Mouse (Mus musculus): ENCODE results near the gene Lrrc17. TPM values are rescaled to one million over a fixed set of nuclear protein-coding genes. Genes with fewer than 3 reads are reported as not detected.

The Lrrc17 gene
- 0.18 and 0.22 TPM in 2 replicates for polyA plus RNA-seq (2012; rRNA removed)

DNA sequence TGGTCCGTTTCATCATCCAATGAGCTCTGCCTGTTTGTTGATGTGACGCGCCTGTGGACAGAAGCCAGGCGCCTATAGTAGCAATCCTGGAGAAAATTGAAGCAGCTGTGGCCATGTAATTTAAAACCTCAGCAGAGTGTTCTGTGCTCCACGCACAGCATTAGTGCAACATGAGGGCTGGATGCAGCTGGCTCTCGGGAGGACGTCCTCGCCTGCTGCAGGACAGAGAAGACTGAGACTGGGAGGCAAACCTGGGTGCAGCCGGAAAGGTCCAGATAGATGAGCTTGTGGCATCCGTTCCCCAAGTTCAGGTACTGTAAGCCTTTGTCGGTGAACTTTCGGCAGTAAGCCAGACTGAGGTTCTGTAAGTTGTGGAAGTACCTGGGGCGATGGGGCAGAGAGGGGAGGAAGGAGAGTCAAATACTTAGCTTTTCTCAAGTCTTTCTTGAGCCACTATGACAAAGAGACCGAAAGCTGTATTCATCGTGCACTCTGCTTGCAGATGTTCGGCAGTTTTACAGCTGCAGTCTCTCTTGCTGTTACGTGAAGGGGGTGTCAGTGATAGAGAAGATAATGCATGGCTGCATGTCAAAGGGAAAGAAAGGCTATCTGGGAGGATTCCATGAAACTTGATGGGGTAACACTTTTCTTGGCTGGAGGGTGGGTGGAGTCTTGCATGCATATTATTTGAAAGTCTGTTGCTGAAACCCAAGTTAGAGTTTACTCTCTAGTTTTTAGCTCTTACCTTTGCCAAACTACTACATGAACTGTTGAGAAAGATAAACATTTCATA, at the start of gene Lrrc17:
Gene Lrrc17 (plus strand): TSS at position 151 of the 793 bp plus-strand sequence.
- no peak within 1 kb of the TSS for H3K27ac ChIP-seq (ENCODE audit: insufficient read depth, low read length)
- WGBS, result 51% methylated on average over 17 of the region's 17 CpGs
- no peaks in the 10 kb centered on the region for H3K4me1 ChIP-seq (ENCODE audit: control insufficient read depth, insufficient read depth, low read length)
- no peak for TF ChIP-seq POLR2A (IDR thresholded peaks at IDR 0.05; ENCODE audit: borderline replicate concordance, insufficient read depth, low read length)
- no peak for TF ChIP-seq CTCF (IDR thresholded peaks at IDR 0.05; ENCODE audit: borderline replicate concordance, insufficient read depth, low read depth, low read length)
- no peak for DNase-seq
- no peak within 1 kb of the TSS for H3K4me3 ChIP-seq (replicated peaks; ENCODE audit: insufficient read depth, low read depth, low read length)
- H3K27me3 ChIP-seq (ENCODE audit: control insufficient read depth, insufficient read depth, low read length), result no peaks in the 10 kb centered on the region

GRCm38 (mm10) chr5:21494781-21495180, 48.6 kb upstream of the Lrrc17 start:
- no peaks in the 10 kb centered on the region for H3K27me3 ChIP-seq (ENCODE audit: control insufficient read depth, insufficient read depth, low read length)
- 80% methylated on average over 3 of the region's 3 CpGs for WGBS
- DNase-seq, result no peak
- H3K4me1 ChIP-seq (ENCODE audit: control insufficient read depth, insufficient read depth, low read length), result no peaks in the 10 kb centered on the region
- no peak for TF ChIP-seq POLR2A (IDR thresholded peaks at IDR 0.05; ENCODE audit: borderline replicate concordance, insufficient read depth, low read length)
- TF ChIP-seq CTCF (IDR thresholded peaks at IDR 0.05; ENCODE audit: borderline replicate concordance, insufficient read depth, low read depth, low read length), result no peak
- H3K27ac ChIP-seq (ENCODE audit: insufficient read depth, low read length), result no peak overlapping the region
- H3K4me3 ChIP-seq (replicated peaks; ENCODE audit: insufficient read depth, low read depth, low read length), result no peak overlapping the region

GRCm38 (mm10) chr5:21496321-21496720, 47.0 kb upstream of the Lrrc17 start:
- DNase-seq, result no peak
- no peak overlapping the region for H3K4me3 ChIP-seq (replicated peaks; ENCODE audit: insufficient read depth, low read depth, low read length)
- no peaks in the 10 kb centered on the region for H3K27me3 ChIP-seq (ENCODE audit: control insufficient read depth, insufficient read depth, low read length)
- no peaks in the 10 kb centered on the region for H3K4me1 ChIP-seq (ENCODE audit: control insufficient read depth, insufficient read depth, low read length)
- no peak overlapping the region for H3K27ac ChIP-seq (ENCODE audit: insufficient read depth, low read length)
- TF ChIP-seq CTCF (IDR thresholded peaks at IDR 0.05; ENCODE audit: borderline replicate concordance, insufficient read depth, low read depth, low read length) (no peak), POLR2A (IDR thresholded peaks at IDR 0.05; ENCODE audit: borderline replicate concordance, insufficient read depth, low read length) (no peak)
- WGBS, result 18% methylated on average over 6 of the region's 6 CpGs

GRCm38 (mm10) chr5:21496881-21497280, 46.5 kb upstream of the Lrrc17 start:
- DNase-seq, result no peak
- TF ChIP-seq CTCF (IDR thresholded peaks at IDR 0.05; ENCODE audit: borderline replicate concordance, insufficient read depth, low read depth, low read length), result no peak
- no peak for TF ChIP-seq POLR2A (IDR thresholded peaks at IDR 0.05; ENCODE audit: borderline replicate concordance, insufficient read depth, low read length)
- Histone ChIP-seq H3K27me3 (ENCODE audit: control insufficient read depth, insufficient read depth, low read length) (no peaks in the 10 kb centered on the region), H3K4me3 (replicated peaks; ENCODE audit: insufficient read depth, low read depth, low read length) (no peak overlapping the region), H3K4me1 (ENCODE audit: control insufficient read depth, insufficient read depth, low read length) (no peaks in the 10 kb centered on the region), H3K27ac (ENCODE audit: insufficient read depth, low read length) (no peak overlapping the region)
- 16% methylated on average over 3 of the region's 3 CpGs for WGBS

- DNase-seq, result no peak
- H3K27ac ChIP-seq (ENCODE audit: insufficient read depth, low read length), result no peak overlapping the region
- H3K4me3 ChIP-seq (replicated peaks; ENCODE audit: insufficient read depth, low read depth, low read length), result no peak overlapping the region
- TF ChIP-seq POLR2A (IDR thresholded peaks at IDR 0.05; ENCODE audit: borderline replicate concordance, insufficient read depth, low read length), result no peak
- no peak for TF ChIP-seq CTCF (IDR thresholded peaks at IDR 0.05; ENCODE audit: borderline replicate concordance, insufficient read depth, low read depth, low read length)
- H3K27me3 ChIP-seq (ENCODE audit: control insufficient read depth, insufficient read depth, low read length), result no peaks in the 10 kb centered on the region
- no peaks in the 10 kb centered on the region for H3K4me1 ChIP-seq (ENCODE audit: control insufficient read depth, insufficient read depth, low read length)
- WGBS, result over 99% methylated on average over 2 of the region's 2 CpGs
Measured at GRCm38 (mm10) chr5:21498490-21498889, 44.9 kb upstream of the Lrrc17 start.

GRCm38 (mm10) chr5:21498925-21499324, 44.4 kb upstream of the Lrrc17 start:
- no peak for TF ChIP-seq CTCF (IDR thresholded peaks at IDR 0.05; ENCODE audit: borderline replicate concordance, insufficient read depth, low read depth, low read length)
- no peak for TF ChIP-seq POLR2A (IDR thresholded peaks at IDR 0.05; ENCODE audit: borderline replicate concordance, insufficient read depth, low read length)
- Histone ChIP-seq H3K4me3 (replicated peaks; ENCODE audit: insufficient read depth, low read depth, low read length) (no peak overlapping the region), H3K4me1 (ENCODE audit: control insufficient read depth, insufficient read depth, low read length) (no peaks in the 10 kb centered on the region), H3K27me3 (ENCODE audit: control insufficient read depth, insufficient read depth, low read length) (no peaks in the 10 kb centered on the region), H3K27ac (ENCODE audit: insufficient read depth, low read length) (no peak overlapping the region)
- no peak for DNase-seq
- 73% methylated on average over 11 of the region's 11 CpGs for WGBS

DNA sequence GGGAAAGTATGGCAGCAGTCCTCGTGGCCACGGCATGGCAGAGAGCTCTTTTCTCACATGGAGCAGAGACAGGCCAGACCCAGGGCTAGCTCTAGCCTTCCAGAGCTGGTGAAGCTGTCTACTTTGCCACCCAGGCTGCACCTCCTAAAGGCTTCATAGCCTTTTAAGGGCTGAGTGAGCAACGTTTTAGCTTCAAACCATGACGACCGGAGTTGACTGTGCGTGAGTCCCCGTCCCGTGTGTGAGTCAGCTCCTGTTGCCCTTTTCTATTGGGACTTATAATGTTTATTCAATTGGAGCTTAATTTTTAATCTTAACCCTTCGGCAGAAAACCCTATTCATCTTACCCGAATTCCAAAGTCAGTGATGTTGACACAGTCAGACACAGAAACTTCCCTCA, 43.2 kb upstream of the Lrrc17 start:
- H3K27ac ChIP-seq (ENCODE audit: insufficient read depth, low read length), result no peak overlapping the region
- no peaks in the 10 kb centered on the region for H3K27me3 ChIP-seq (ENCODE audit: control insufficient read depth, insufficient read depth, low read length)
- H3K4me1 ChIP-seq (ENCODE audit: control insufficient read depth, insufficient read depth, low read length), result no peaks in the 10 kb centered on the region
- DNase-seq, result no peak
- no peak overlapping the region for H3K4me3 ChIP-seq (replicated peaks; ENCODE audit: insufficient read depth, low read depth, low read length)
- 80% methylated on average over 10 of the region's 10 CpGs for WGBS
- TF ChIP-seq POLR2A (IDR thresholded peaks at IDR 0.05; ENCODE audit: borderline replicate concordance, insufficient read depth, low read length) (no peak), CTCF (IDR thresholded peaks at IDR 0.05; ENCODE audit: borderline replicate concordance, insufficient read depth, low read depth, low read length) (no peak)

DNA sequence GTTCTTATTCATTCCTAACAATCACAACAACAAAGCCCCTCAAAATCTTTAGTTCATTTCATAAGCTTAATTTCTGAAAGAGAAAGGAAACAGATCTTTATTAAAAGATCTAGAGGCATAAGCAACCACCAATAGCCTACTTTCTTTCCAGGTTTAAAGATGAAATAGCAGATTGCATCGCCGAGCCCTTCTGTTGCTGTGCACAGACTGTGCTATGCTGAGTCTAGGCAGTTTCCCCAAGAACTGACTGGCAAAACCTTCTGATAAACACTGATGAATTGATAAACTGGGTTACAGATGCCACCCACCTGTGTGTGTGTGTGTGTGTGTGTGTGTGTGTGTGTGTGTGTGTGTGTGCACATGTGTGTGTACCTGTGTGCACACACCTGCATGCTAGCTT, 42.4 kb upstream of the Lrrc17 start:
- H3K4me3 ChIP-seq (replicated peaks; ENCODE audit: insufficient read depth, low read depth, low read length), result no peak overlapping the region
- 89% methylated on average over 2 of the region's 2 CpGs for WGBS
- no peaks in the 10 kb centered on the region for H3K27me3 ChIP-seq (ENCODE audit: control insufficient read depth, insufficient read depth, low read length)
- no peak overlapping the region for H3K27ac ChIP-seq (ENCODE audit: insufficient read depth, low read length)
- no peak for DNase-seq
- no peaks in the 10 kb centered on the region for H3K4me1 ChIP-seq (ENCODE audit: control insufficient read depth, insufficient read depth, low read length)
- TF ChIP-seq POLR2A (IDR thresholded peaks at IDR 0.05; ENCODE audit: borderline replicate concordance, insufficient read depth, low read length) (no peak), CTCF (IDR thresholded peaks at IDR 0.05; ENCODE audit: borderline replicate concordance, insufficient read depth, low read depth, low read length) (no peak)

Data from cerebellum, adult 2 months (tissue).